Mouse (Mus musculus): ENCODE results near the gene Mcrs1. TPM values are rescaled to one million over a fixed set of nuclear protein-coding genes. Genes with fewer than 3 reads are reported as not detected.
"Not testable (repeated sequence)": the region's sequence is repeated elsewhere in the genome, so short reads cannot be mapped to it uniquely, and the experiment has no call there.

Gene Mcrs1
- polyA plus RNA-seq, 1 experiment from 2014 or later, result 174 TPM

DNA sequence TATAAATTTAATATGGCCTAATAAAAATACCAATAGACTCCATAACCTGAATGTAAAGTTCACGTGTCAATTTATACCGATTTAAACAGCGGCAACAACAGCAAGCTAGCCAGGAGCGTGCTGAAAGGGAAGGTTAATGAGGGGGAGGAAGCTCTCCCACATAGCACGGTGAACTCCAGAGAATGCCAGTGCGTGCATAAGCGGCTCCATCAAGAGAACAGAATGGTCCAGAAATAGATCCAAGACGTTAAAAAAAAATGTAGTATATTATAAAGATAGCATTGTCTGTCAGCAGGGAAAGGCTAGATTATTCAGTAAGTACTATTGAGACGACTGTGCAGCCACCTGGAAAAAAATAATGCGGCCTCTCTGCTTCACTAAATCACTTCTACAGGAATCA, 10.9 kb upstream of the Mcrs1 start:
- Histone ChIP-seq H3K27me3 (ENCODE audit: insufficient read depth, poor library complexity, severe bottlenecking) (no peaks in the 10 kb centered on the region), H3K4me3 (no peak overlapping the region), H3K4me1 (peaks cover 31% of the 10 kb centered on the region), H3K36me3 (no peaks in the 10 kb centered on the region), H3K27ac (no peak overlapping the region), H3K9me3 (no peaks in the 10 kb centered on the region)
- WGBS, result 61% methylated on average over 10 of the region's 10 CpGs
- DNase-seq (ENCODE audit: low spot score), result no peak

DNA sequence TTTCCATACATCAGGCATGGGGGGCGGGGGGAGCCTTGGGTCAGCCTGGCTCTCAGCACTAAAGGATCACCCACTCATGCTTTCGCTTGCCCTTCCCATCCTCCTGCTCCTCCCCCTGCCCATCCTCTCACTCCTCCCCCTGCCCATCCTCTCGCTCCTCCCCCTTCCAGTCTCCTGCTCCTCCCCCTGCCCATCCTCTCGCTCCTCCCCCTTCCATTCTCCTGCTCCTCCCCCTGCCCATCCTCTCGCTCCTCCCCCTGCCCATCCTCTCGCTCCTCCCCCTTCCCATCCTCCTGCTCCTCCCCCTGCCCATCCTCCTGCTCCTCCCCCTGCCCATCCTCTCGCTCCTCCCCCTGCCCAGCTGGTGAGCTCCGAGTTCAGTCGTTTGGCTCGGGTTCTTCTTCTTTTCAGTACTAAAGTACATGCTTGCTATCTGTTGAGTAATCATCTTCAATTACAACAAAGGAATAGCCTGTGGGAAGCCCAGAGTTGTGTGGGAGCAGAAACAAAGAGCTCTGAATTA, 8.0 kb upstream of the Mcrs1 start:
- Histone ChIP-seq H3K9me3 (no peaks in the 10 kb centered on the region), H3K4me3 (peak overlapping the region; percentile 52), H3K36me3 (no peaks in the 10 kb centered on the region), H3K27me3 (ENCODE audit: insufficient read depth, poor library complexity, severe bottlenecking) (no peaks in the 10 kb centered on the region), H3K4me1 (peaks cover 22% of the 10 kb centered on the region), H3K27ac (peak overlapping the region; percentile 73)
- 2% methylated on average over 9 of the region's 10 CpGs for WGBS
- peak; percentile 94 for DNase-seq (ENCODE audit: low spot score)

DNA sequence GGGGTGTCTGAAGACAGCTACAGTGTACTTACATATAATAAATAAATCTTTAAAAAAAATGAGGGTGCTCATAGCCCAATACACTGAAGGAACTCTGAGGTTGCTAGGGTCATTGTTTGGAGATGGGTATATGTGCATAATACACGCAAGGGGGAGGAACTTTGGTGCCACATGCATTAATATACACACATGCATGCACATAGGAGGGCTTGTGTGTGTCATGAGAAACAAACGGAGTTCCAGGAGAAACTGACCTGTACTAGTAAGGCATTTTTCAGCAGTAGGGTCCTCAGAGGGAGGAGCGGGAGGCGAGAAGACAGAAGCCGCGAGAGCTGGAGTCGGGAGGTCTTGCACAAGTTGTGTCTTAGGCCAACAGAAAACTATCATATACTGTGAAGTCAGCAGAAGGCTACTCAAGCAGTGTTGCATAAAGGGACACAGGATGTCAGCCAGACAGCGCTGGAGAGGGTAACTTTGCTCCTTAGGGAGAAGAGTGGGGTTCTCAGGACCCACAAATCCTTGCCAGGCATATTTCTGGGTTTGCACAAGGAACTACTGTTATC, 7.5 kb upstream of the Mcrs1 start:
- Histone ChIP-seq H3K36me3 (no peaks in the 10 kb centered on the region), H3K27ac (peak overlapping the region; percentile 73), H3K4me3 (peak overlapping the region; percentile 52), H3K27me3 (ENCODE audit: insufficient read depth, poor library complexity, severe bottlenecking) (no peaks in the 10 kb centered on the region), H3K4me1 (peaks cover 22% of the 10 kb centered on the region), H3K9me3 (no peaks in the 10 kb centered on the region)
- WGBS, result 71% methylated on average over 8 of the region's 8 CpGs
- DNase-seq (ENCODE audit: low spot score), result no peak

DNA sequence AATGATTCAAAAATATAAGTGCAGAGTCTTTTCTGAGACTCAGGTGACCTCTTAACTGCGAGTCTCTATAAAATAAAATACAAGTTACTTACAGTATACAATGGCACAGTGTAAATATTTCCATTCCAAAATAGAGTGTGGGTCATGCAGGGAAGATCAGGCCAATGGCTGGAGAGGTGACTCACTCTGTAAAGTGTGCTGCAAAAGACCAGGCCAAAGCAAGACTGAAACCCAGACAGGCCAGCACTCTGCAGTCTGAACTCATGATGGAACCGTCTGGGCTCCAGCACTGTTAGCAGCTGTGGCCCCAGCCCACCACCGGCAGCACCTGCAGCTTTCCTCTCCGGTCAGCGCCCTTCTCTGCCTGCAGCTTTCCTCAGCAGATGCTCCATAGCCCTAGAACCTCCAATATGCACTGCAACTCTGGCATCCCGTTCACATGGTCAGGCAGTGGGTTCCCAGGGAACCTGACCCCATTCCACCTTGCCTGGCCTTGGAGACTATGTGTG, 3.5 kb upstream of the Mcrs1 start:
- H3K9me3 ChIP-seq, result no peaks in the 10 kb centered on the region
- H3K36me3 ChIP-seq, result peaks cover under 1% of the 10 kb centered on the region; the same call in 1 of the 2 replicates
- H3K4me3 ChIP-seq, result no peak overlapping the region
- H3K27me3 ChIP-seq (ENCODE audit: insufficient read depth, poor library complexity, severe bottlenecking), result no peaks in the 10 kb centered on the region
- H3K4me1 ChIP-seq, result peaks cover 36% of the 10 kb centered on the region
- DNase-seq (ENCODE audit: low spot score), result no peak
- H3K27ac ChIP-seq, result no peak overlapping the region; the same call in 1 of the 2 replicates
- 82% methylated on average over 6 of the region's 6 CpGs for WGBS

DNA sequence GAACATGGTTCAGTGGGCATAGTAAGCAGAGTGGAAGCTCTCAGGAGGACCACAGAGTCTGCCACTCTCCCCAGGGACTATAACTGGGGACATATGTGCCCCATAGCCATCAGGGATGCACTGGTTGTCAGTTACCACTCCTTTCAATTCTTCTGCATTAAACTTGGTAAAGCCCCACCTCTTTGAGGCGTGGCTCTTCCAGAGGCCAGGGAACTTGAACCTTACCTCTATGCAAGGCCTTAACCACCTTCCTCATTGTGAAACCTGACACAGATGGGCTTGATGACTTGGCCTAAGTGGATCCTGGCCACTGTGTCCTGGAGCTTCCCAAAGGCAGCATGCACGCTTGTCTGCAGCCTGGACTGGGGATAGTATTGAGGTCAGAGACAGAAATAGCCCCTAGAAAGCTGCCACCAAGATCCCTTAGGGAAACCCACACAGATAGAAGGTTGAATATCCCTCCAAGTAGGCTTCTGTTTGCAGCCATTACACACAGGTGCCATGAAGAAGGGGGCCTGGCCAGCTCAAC, 2.8 kb upstream of the Mcrs1 start:
- H3K4me1 ChIP-seq, result peaks cover 36% of the 10 kb centered on the region
- DNase-seq (ENCODE audit: low spot score), result no peak
- 68% methylated on average over 2 of the region's 2 CpGs for WGBS
- no peak overlapping the region for H3K4me3 ChIP-seq
- no peaks in the 10 kb centered on the region for H3K27me3 ChIP-seq (ENCODE audit: insufficient read depth, poor library complexity, severe bottlenecking)
- peak overlapping the region; percentile 69; the same call in 1 of the 2 replicates for H3K27ac ChIP-seq
- no peaks in the 10 kb centered on the region for H3K9me3 ChIP-seq
- H3K36me3 ChIP-seq, result peaks cover 8% of the 10 kb centered on the region; the same call in 1 of the 2 replicates

DNA sequence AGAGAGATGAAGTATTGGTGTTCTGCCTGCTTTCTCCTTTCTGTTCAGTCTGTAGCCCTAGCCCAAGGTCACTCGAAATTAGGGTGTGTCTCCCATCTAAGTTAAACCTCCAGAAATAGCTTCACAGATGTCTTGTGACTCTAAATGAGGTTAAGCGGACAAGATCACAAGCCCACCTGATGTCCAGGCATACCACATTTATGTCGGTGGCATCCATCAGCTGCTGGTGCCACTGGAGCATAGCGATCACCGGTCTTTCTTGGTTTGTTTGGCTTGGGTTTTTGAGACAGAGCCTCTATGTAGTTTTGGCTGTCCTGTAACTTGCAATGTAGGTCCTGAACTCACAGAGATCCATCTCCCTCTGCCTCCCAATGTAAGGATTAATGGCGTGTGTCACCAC, 2.0 kb upstream of the Mcrs1 start:
- no peaks in the 10 kb centered on the region for H3K27me3 ChIP-seq (ENCODE audit: insufficient read depth, poor library complexity, severe bottlenecking)
- 86% methylated on average over 6 of the region's 6 CpGs for WGBS
- no peak for DNase-seq (ENCODE audit: low spot score)

DNA sequence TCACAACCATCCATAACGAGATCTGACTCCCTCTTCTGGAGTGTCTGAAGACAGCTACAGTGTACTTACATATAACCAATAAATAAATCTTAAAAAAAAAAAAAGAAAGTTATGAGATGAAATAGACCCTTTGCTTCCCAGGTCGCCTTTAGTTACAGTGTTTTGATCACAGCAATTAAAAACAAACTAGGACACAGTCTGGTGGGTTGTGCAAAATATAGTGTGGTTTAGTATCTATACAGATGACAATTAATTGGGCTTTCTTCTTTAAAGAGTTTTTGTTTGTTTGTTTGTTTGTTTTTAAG, 1.4 kb upstream of the Mcrs1 start:
- Histone ChIP-seq H3K36me3 (peaks cover 18% of the 10 kb centered on the region), H3K4me1 (peaks cover 45% of the 10 kb centered on the region), H3K27ac (peak overlapping the region; percentile 60; the same call in 1 of the 2 replicates)
- not testable (repeated sequence) for H3K4me3 ChIP-seq; DNase-seq (ENCODE audit: low spot score); H3K27me3 ChIP-seq (ENCODE audit: insufficient read depth, poor library complexity, severe bottlenecking); H3K9me3 ChIP-seq
- WGBS, result 50% methylated on average over 2 of the region's 2 CpGs

More for the DNA sequence above, 2.0 kb upstream of the Mcrs1 start:
- Histone ChIP-seq H3K9me3 (no peaks in the 10 kb centered on the region), H3K27ac (peak overlapping the region; percentile 60; the same call in 1 of the 2 replicates), H3K4me3 (no peak overlapping the region; the same call in 1 of the 2 replicates), H3K36me3 (peaks cover 14% of the 10 kb centered on the region; the same call in 1 of the 2 replicates), H3K4me1 (peaks cover 39% of the 10 kb centered on the region)

DNA sequence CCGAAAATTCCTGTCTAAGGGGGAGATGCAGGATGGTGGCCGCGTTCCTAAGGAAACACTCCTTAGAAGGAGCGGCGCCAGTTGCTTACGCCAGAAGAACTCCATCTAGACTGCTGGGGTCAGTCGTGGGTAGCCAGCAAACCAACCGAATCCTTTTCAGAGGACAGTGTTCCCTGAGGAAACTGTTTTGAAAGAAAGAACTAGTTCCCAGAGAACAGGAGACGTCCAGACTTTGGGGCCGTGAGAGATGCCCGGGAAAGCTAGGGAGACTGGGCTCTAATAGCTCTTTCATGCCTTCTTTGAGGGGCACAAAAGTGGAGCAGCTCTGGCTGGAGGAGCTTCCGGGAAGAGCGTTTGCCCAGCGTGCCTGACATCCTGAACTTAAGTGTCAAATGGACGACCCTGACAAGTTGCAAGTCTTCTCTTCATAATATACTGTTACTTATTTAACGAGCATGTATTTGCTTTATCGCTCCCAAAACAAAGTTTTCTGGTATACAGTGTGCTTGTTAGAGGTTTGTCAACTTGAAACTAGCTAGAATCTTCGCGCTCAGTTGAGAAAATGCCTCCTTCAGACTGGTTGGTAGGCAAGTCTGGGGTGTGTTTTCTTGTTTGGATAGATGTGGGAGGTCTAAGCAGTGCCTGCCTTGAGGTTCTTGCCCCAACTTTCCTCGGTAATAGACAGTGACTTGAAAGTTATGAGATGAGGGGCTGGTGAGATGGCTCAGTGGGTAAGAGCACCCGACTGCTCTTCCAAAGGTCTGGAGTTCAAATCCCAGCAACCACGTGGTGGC, 817 bp upstream of the Mcrs1 start:
- Histone ChIP-seq H3K4me3 (peak overlapping the region; percentile 82), H3K36me3 (peaks cover 24% of the 10 kb centered on the region), H3K9me3 (no peaks in the 10 kb centered on the region), H3K27ac (peak overlapping the region; percentile 97), H3K27me3 (ENCODE audit: insufficient read depth, poor library complexity, severe bottlenecking) (no peaks in the 10 kb centered on the region), H3K4me1 (peaks cover 49% of the 10 kb centered on the region)
- no peak for DNase-seq (ENCODE audit: low spot score)
- 5% methylated on average over 22 of the region's 22 CpGs for WGBS

DNA sequence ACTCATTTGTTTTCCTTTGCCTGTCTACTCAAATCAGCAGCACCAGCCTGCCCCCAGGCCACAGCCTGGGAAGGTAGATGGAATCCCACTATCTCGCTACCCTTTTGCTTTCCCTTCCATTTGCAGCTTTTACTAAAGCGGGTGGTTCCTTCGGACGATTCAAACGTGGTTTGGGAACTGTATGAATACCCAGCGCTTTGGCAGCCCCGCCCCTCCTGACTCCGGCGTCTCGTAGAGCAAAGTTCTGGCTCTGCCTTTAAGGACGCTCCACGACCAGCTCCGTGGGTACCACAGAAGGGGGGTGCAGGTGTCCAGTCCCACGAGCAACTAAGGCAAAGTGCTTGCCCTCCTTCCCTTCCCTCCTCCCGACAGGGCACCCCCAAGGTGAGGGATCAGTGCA, 650 bp downstream of the Mcrs1 start:
- peak overlapping the region; percentile 77 for H3K27ac ChIP-seq
- H3K4me1 ChIP-seq, result peaks cover 54% of the 10 kb centered on the region
- 1% methylated on average over 14 of the region's 15 CpGs for WGBS
- not testable (repeated sequence) for DNase-seq (ENCODE audit: low spot score); H3K27me3 ChIP-seq (ENCODE audit: insufficient read depth, poor library complexity, severe bottlenecking); H3K9me3 ChIP-seq
- H3K36me3 ChIP-seq, result peaks cover 38% of the 10 kb centered on the region
- peak overlapping the region; percentile 82 for H3K4me3 ChIP-seq

DNA sequence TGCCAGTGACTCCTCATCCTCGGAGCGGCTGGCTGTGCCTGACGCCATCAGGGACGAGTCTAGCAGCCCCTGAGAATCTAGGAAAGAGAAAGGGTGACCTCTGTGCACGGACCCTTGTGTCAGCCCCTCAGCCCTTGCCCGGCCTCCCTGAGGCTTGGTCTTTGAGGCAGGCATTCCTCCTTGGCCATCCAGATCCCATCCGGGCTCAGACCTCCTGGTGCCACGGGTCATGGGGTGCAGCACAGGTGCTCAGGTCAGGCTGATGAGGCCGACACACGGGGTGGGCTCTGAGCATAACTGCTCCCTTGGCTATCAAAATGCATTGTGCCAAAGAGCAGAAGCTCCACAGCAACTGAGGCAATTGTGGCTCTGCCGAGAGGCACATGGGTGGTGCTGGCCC, 1.8 kb downstream of the Mcrs1 start:
- Histone ChIP-seq H3K27me3 (ENCODE audit: insufficient read depth, poor library complexity, severe bottlenecking) (no peaks in the 10 kb centered on the region), H3K4me3 (peak overlapping the region; percentile 37), H3K27ac (peak overlapping the region; percentile 87), H3K4me1 (peaks cover 53% of the 10 kb centered on the region), H3K36me3 (peaks cover 49% of the 10 kb centered on the region), H3K9me3 (no peaks in the 10 kb centered on the region)
- no peak for DNase-seq (ENCODE audit: low spot score)
- WGBS, result 88% methylated on average over 11 of the region's 11 CpGs

DNA sequence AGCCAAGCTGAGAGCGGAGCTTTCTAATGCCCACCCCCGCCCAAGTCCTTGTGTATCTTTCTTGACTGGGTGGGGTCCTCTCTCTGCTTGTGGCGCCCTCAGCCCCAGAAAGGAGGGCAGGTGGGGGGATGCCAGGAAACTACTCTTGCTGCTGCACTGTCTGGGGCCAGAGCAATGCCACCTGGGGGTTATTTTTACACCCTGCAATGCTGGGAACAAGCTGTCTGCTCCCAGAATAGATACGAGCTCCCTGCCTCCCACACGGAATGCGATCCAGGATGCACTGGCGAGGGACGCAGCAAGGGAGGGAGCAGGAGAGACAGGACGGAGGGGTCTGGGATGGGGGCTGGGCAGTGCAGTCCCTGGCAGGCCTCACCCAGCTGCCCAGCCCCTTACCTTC, 2.8 kb downstream of the Mcrs1 start:
- peak; percentile 91 for DNase-seq (ENCODE audit: low spot score)
- Histone ChIP-seq H3K27ac (peak overlapping the region; percentile 87), H3K9me3 (no peaks in the 10 kb centered on the region), H3K4me3 (peak overlapping the region; percentile 37), H3K4me1 (peaks cover 44% of the 10 kb centered on the region), H3K36me3 (peaks cover 58% of the 10 kb centered on the region), H3K27me3 (ENCODE audit: insufficient read depth, poor library complexity, severe bottlenecking) (no peaks in the 10 kb centered on the region)
- WGBS, result 35% methylated on average over 9 of the region's 9 CpGs

DNA sequence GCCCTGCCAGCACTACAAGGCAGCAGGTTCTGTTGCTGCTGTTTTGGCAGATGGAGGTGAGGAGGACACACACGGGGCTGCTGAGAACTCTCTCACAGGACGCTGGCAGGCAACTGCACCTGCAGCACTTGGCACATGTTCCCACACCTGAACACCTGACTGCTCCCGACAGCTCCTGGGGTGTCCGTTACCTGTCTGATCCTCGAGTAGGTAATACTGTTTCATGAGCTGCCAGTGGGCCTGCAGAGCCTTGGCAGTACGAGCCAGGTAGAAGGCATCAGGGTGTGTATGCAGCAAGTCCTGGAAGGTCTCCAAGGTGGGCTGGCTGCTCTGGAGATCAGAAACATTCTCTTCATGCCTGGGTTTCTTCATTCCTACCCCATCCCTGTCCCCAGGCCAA, 5.0 kb downstream of the Mcrs1 start:
- not testable (repeated sequence) for H3K4me3 ChIP-seq; H3K27ac ChIP-seq; DNase-seq (ENCODE audit: low spot score); H3K9me3 ChIP-seq; H3K27me3 ChIP-seq (ENCODE audit: insufficient read depth, poor library complexity, severe bottlenecking)
- peaks cover 45% of the 10 kb centered on the region for H3K4me1 ChIP-seq
- peaks cover 81% of the 10 kb centered on the region for H3K36me3 ChIP-seq
- 89% methylated on average over 6 of the region's 6 CpGs for WGBS

DNA sequence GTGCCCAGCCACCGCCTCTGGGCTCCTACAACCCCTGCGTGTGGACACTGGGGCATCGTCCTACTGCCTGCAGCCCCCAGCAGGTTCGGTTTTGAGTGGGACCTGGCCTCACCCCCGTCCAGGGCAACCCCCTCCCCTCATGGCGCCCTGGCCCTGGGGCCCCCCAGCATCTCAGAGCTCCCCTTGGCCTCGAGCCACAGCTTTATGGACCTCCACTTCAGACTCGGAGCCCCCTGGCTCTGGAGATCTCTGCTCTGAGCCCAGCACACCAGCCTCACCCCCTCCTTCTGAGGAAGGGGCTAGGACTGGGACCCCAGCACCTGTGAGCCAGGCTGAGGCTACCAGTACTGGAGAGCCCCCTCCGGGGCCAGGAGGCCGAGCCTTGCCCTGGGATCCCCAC, 9.7 kb downstream of the Mcrs1 start:
- Histone ChIP-seq H3K27me3 (ENCODE audit: insufficient read depth, poor library complexity, severe bottlenecking) (no peaks in the 10 kb centered on the region), H3K4me3 (no peak overlapping the region), H3K36me3 (peaks cover 69% of the 10 kb centered on the region), H3K4me1 (peaks cover 24% of the 10 kb centered on the region), H3K27ac (0 out of 2 replicates have a peak overlapping the region, but pooled peaks have one; percentile 42), H3K9me3 (no peaks in the 10 kb centered on the region)
- WGBS, result 91% methylated on average over 10 of the region's 10 CpGs
- no peak for DNase-seq (ENCODE audit: low spot score)
